9 mouse cellular contexts compared by ENCODE assay signal in genomic region chrX:56609285-56609622, GRCm38 (mm10). TPM values are rescaled to one million over a fixed set of nuclear protein-coding genes. Genes with fewer than 3 reads are reported as not detected.
DNase-seq lines count a peak whose midpoint lies in the region; ATAC-seq and TF ChIP-seq lines count a peak whose summit lies in the region.
"Had no signal": no experiment of that assay in that cellular context is flagged by ENCODE, and none has a peak within 500 bp of the region (broad histone marks: within the 10 kb centered on the region; RNA-seq: fewer than 3 reads in every experiment).

No protein-coding gene starts in this region.

- no peak for ATAC-seq in embryonic facial prominence, embryonic 12.5 days (ENCODE audit: insufficient number of reproducible peaks, insufficient read depth, low FRiP score, low TSS enrichment)
- ATAC-seq in intestine, postnatal 0 days, result peak; percentile 40; the same call in 1 of the 2 replicates
- ATAC-seq in neural tube, embryonic 13.5 days (ENCODE audit: low read depth), result peak; percentile 44

- 0 out of 2 replicates have a peak, but pooled peaks cover 4% of the 10 kb centered on the region for H3K4me1 ChIP-seq in embryonic facial prominence, embryonic 12.5 days
- H3K4me1 ChIP-seq in intestine, postnatal 0 days (replicated peaks; ENCODE audit: control insufficient read depth, insufficient read depth, low read length), result no peaks in the 10 kb centered on the region
- peaks cover 16% of the 10 kb centered on the region for H3K4me1 ChIP-seq in neural tube, embryonic 13.5 days (replicated peaks)

- peak overlapping the region; percentile 56 for H3K4me2 ChIP-seq in embryonic facial prominence, embryonic 12.5 days (replicated peaks)
- peak overlapping the region; percentile 67 for H3K4me2 ChIP-seq in intestine, postnatal 0 days (replicated peaks; ENCODE audit: low read depth)
- peak overlapping the region; percentile 59 for H3K4me2 ChIP-seq in neural tube, embryonic 13.5 days

- no peaks in the 10 kb centered on the region for H3K9me3 ChIP-seq in embryonic facial prominence, embryonic 12.5 days
- H3K9me3 ChIP-seq in intestine, postnatal 0 days (ENCODE audit: control insufficient read depth), result no peaks in the 10 kb centered on the region
- H3K9me3 ChIP-seq in neural tube, embryonic 13.5 days, result no peaks in the 10 kb centered on the region

- no peaks in the 10 kb centered on the region for H3K36me3 ChIP-seq in embryonic facial prominence, embryonic 12.5 days
- no peaks in the 10 kb centered on the region for H3K36me3 ChIP-seq in intestine, postnatal 0 days (ENCODE audit: control insufficient read depth, insufficient read depth)
- H3K36me3 ChIP-seq in neural tube, embryonic 13.5 days, result no peaks in the 10 kb centered on the region

- H3K27ac ChIP-seq in left cerebral cortex, adult 2 months, result no peak overlapping the region
- H3K27ac ChIP-seq in embryonic facial prominence, embryonic 12.5 days, result no peak overlapping the region
- no peak overlapping the region for H3K27ac ChIP-seq in intestine, postnatal 0 days (ENCODE audit: low read depth, low read length)
- peak overlapping the region; percentile 86; the same call in 1 of the 2 replicates for H3K27ac ChIP-seq in neural tube, embryonic 13.5 days (replicated peaks)

- 27% methylated on average over 7 of the region's 7 CpGs for WGBS in embryonic facial prominence, embryonic 12.5 days
- WGBS in intestine, postnatal 0 days, result 24% methylated on average over 7 of the region's 7 CpGs
- 23% methylated on average over 7 of the region's 7 CpGs for WGBS in neural tube, embryonic 13.5 days

- no peak for TF ChIP-seq CTCF in left cerebral cortex, adult 2 months (IDR thresholded peaks at IDR 0.05)
- TF ChIP-seq CTCF in intestine, postnatal 0 days (IDR thresholded peaks at IDR 0.05; ENCODE audit: low read depth), result no peak

- intact Hi-C loops in left cerebral cortex, adult 2 months (cut with DNase I), result no loop called here
- intact Hi-C loops in left cerebral cortex, postnatal 25 days (cut with DNase I), result no loop called here

- no peak overlapping the region for H3K9ac ChIP-seq in embryonic facial prominence, embryonic 12.5 days
- peak overlapping the region; percentile 54; the same call in 1 of the 2 replicates for H3K9ac ChIP-seq in intestine, postnatal 0 days (ENCODE audit: low read depth, low read length)
- H3K9ac ChIP-seq in neural tube, embryonic 13.5 days, result peak overlapping the region; percentile 38; the same call in 1 of the 2 replicates

- no peaks in the 10 kb centered on the region for H3K27me3 ChIP-seq in embryonic facial prominence, embryonic 12.5 days
- no peaks in the 10 kb centered on the region for H3K27me3 ChIP-seq in intestine, postnatal 0 days (replicated peaks; ENCODE audit: control insufficient read depth, insufficient read depth, low read length)
- no peaks in the 10 kb centered on the region for H3K27me3 ChIP-seq in neural tube, embryonic 13.5 days

- H3K4me3 ChIP-seq in left cerebral cortex, adult 2 months, result peak overlapping the region; percentile 63
- peak overlapping the region; percentile 51 for H3K4me3 ChIP-seq in embryonic facial prominence, embryonic 12.5 days
- H3K4me3 ChIP-seq in intestine, postnatal 0 days (ENCODE audit: low read depth, low read length), result peak overlapping the region; percentile 59
- H3K4me3 ChIP-seq in neural tube, embryonic 13.5 days, result peak overlapping the region; percentile 48

- DNase-seq in left cerebral cortex, adult 2 months (ENCODE audit: extremely low spot score in 1 of 2, low spot score in 2 of 2), result no peak
- no peak for DNase-seq in left cerebral cortex, adult 18-20 months (ENCODE audit: low spot score in 2 of 2)
- no peak for DNase-seq in left cerebral cortex, postnatal 25 days (ENCODE audit: low spot score in 2 of 2)
- DNase-seq in testis, postnatal 10 days (ENCODE audit: low spot score), result no peak
- no peak for DNase-seq in kidney, postnatal 25 days

RNA-seq across cellular contexts. Expression of gene Slc9a6, which starts 0.3 kb away (rescaled TPM):
- total RNA-seq in left cerebral cortex, adult 2 months (2021), result 100 to 1,000 TPM; 103 to 117 TPM
- 100 to 1,000 TPM; 114 TPM for total RNA-seq in left cerebral cortex, adult 18-20 months (2021)
- polyA plus RNA-seq in embryonic facial prominence, embryonic 12.5 days (2016; fragmentation: Nextera tagmentation; extraction: Ambion mirVana), result 17.7 and 18.0 TPM in 2 replicates
- polyA plus RNA-seq in intestine, postnatal 0 days (2015; fragmentation: Nextera tagmentation; extraction: Ambion mirVana), result 11.7 and 12.5 TPM in 2 replicates
- polyA plus RNA-seq in neural tube, embryonic 13.5 days (2015; fragmentation: Nextera tagmentation; extraction: Ambion mirVana), result 41.3 and 49.0 TPM in 2 replicates
- total RNA-seq in left cerebral cortex, postnatal 25 days (2021), result 10 to 100 TPM; 90.7 to 92.3 TPM

RNA-seq across cellular contexts. Expression of gene Mmgt1, which starts 11.4 kb away (rescaled TPM):
- total RNA-seq in left cerebral cortex, adult 2 months (2021), result 10 to 100 TPM; 25.7 TPM
- total RNA-seq in left cerebral cortex, adult 18-20 months (2021), result 10 to 100 TPM; 24.4 to 25.0 TPM
- polyA plus RNA-seq in embryonic facial prominence, embryonic 12.5 days (2016; fragmentation: Nextera tagmentation; extraction: Ambion mirVana), result 28.1 and 29.0 TPM in 2 replicates
- polyA plus RNA-seq in intestine, postnatal 0 days (2015; fragmentation: Nextera tagmentation; extraction: Ambion mirVana), result 11.0 and 11.6 TPM in 2 replicates
- 56.5 and 59.4 TPM in 2 replicates for polyA plus RNA-seq in neural tube, embryonic 13.5 days (2015; fragmentation: Nextera tagmentation; extraction: Ambion mirVana)
- 10 to 100 TPM; 29.0 TPM for total RNA-seq in left cerebral cortex, postnatal 25 days (2021)

RNA-seq across cellular contexts. Expression of gene Gm648, which starts 59.8 kb away (rescaled TPM):
- not detected for total RNA-seq in left cerebral cortex, adult 2 months (2021)
- total RNA-seq in left cerebral cortex, adult 18-20 months (2021), result not detected
- not detected in 2 replicates for polyA plus RNA-seq in embryonic facial prominence, embryonic 12.5 days (2016; fragmentation: Nextera tagmentation; extraction: Ambion mirVana)
- not detected in 2 replicates for polyA plus RNA-seq in intestine, postnatal 0 days (2015; fragmentation: Nextera tagmentation; extraction: Ambion mirVana)
- not detected in 2 replicates for polyA plus RNA-seq in neural tube, embryonic 13.5 days (2015; fragmentation: Nextera tagmentation; extraction: Ambion mirVana)
- not detected for total RNA-seq in left cerebral cortex, postnatal 25 days (2021)
- total RNA-seq: neutrophil, adult 5-6 weeks had no signal
